Comparison of ENCODE assay signal across 8 mouse cellular contexts in genomic region chr9:107338172-107338883, GRCm38 (mm10). TPM values are rescaled to one million over a fixed set of nuclear protein-coding genes. Genes with fewer than 3 reads are reported as not detected.
A peak's percentile ranks its signal among the peaks of the same experiment; 100 is the strongest.
DNase-seq lines count a peak whose midpoint lies in the region; ATAC-seq and TF ChIP-seq lines count a peak whose summit lies in the region.

Hemk1 (minus strand) TSS chr9:107338350.

- no peak for TF ChIP-seq POLR2A in ES-Bruce4 (IDR thresholded peaks at IDR 0.05; ENCODE audit: insufficient read depth, low read length)

- TF ChIP-seq EP300 in ES-Bruce4 (IDR thresholded peaks at IDR 0.05; ENCODE audit: insufficient read depth, low read depth, low read length), result 0 out of 2 replicates have a peak, but pooled peaks have one; percentile 59

- no peaks in the 10 kb centered on the region for H3K36me3 ChIP-seq in ES-Bruce4 (ENCODE audit: control insufficient read depth, insufficient read depth, low read length, poor library complexity, severe bottlenecking)
- no peaks in the 10 kb centered on the region; the same call in 1 of the 2 replicates for H3K36me3 ChIP-seq in forebrain, embryonic 12.5 days (replicated peaks)
- no peaks in the 10 kb centered on the region for H3K36me3 ChIP-seq in heart, embryonic 16.5 days (ENCODE audit: control insufficient read depth, insufficient read depth)
- no peaks in the 10 kb centered on the region for H3K36me3 ChIP-seq in liver, embryonic 15.5 days (replicated peaks)
- no peaks in the 10 kb centered on the region for H3K36me3 ChIP-seq in neural tube, embryonic 11.5 days (ENCODE audit: control insufficient read depth, insufficient read depth, low read length)
- H3K36me3 ChIP-seq in stomach, embryonic 16.5 days (ENCODE audit: control insufficient read depth, insufficient read depth, low read length), result no peaks in the 10 kb centered on the region

- no peaks in the 10 kb centered on the region for H3K4me1 ChIP-seq in ES-Bruce4 (ENCODE audit: control insufficient read depth, insufficient read depth, low read length)
- peaks cover 25% of the 10 kb centered on the region for H3K4me1 ChIP-seq in forebrain, embryonic 12.5 days
- H3K4me1 ChIP-seq in heart, embryonic 16.5 days (ENCODE audit: control insufficient read depth, insufficient read depth, low read length), result peaks cover 23% of the 10 kb centered on the region
- H3K4me1 ChIP-seq in liver, embryonic 15.5 days (replicated peaks), result peaks cover 35% of the 10 kb centered on the region
- peaks cover 15% of the 10 kb centered on the region; the same call in 1 of the 2 replicates for H3K4me1 ChIP-seq in neural tube, embryonic 11.5 days (ENCODE audit: control insufficient read depth, insufficient read depth, low read length)
- peaks cover 6% of the 10 kb centered on the region; the same call in 1 of the 2 replicates for H3K4me1 ChIP-seq in stomach, embryonic 16.5 days (ENCODE audit: control insufficient read depth, insufficient read depth, low read length)

- H3K27ac ChIP-seq in ES-Bruce4 (ENCODE audit: insufficient read depth, low read length), result no peak within 1 kb of the TSS
- peak within 1 kb of the TSS; percentile 16; the same call in 1 of the 2 replicates for H3K27ac ChIP-seq in forebrain, embryonic 12.5 days
- peak within 1 kb of the TSS; percentile 60 for H3K27ac ChIP-seq in heart, embryonic 16.5 days (ENCODE audit: low read length)
- 0 out of 2 replicates have a peak within 1 kb of the TSS, but pooled peaks have one; percentile 14 for H3K27ac ChIP-seq in liver, embryonic 15.5 days (replicated peaks)
- peak within 1 kb of the TSS; percentile 23; the same call in 1 of the 2 replicates for H3K27ac ChIP-seq in neural tube, embryonic 11.5 days (ENCODE audit: low read depth, low read length)
- peak within 1 kb of the TSS; percentile 7; the same call in 1 of the 2 replicates for H3K27ac ChIP-seq in stomach, embryonic 16.5 days (ENCODE audit: low read length)

- peak; percentile 77 for ATAC-seq in forebrain, embryonic 12.5 days (ENCODE audit: low FRiP score)
- peak; percentile 64 for ATAC-seq in heart, embryonic 16.5 days (replicated peaks; ENCODE audit: extremely low read depth, insufficient read depth, low FRiP score)
- peak; percentile 70 for ATAC-seq in liver, embryonic 15.5 days (ENCODE audit: insufficient read depth)
- ATAC-seq in neural tube, embryonic 11.5 days (ENCODE audit: insufficient read depth, low FRiP score, low TSS enrichment), result peak; percentile 65
- ATAC-seq in stomach, embryonic 16.5 days (ENCODE audit: insufficient read depth, low FRiP score), result peak; percentile 85; the same call in 1 of the 2 replicates

- WGBS in forebrain, embryonic 12.5 days, result 4% methylated on average over 30 of the region's 30 CpGs
- 4% methylated on average over 30 of the region's 30 CpGs for WGBS in heart, embryonic 16.5 days
- 6% methylated on average over 30 of the region's 30 CpGs for WGBS in liver, embryonic 15.5 days (ENCODE audit: insufficient replicate concordance)
- 6% methylated on average over 30 of the region's 30 CpGs for WGBS in neural tube, embryonic 11.5 days
- WGBS in stomach, embryonic 16.5 days, result 3% methylated on average over 30 of the region's 30 CpGs

- peak within 1 kb of the TSS; percentile 47 for H3K9ac ChIP-seq in ES-Bruce4 (ENCODE audit: low read depth, poor library complexity, severe bottlenecking)
- H3K9ac ChIP-seq in forebrain, embryonic 12.5 days, result peak within 1 kb of the TSS; percentile 69
- peak within 1 kb of the TSS; percentile 84 for H3K9ac ChIP-seq in heart, embryonic 16.5 days (ENCODE audit: low read length)
- H3K9ac ChIP-seq in liver, embryonic 15.5 days, result peak within 1 kb of the TSS; percentile 54
- H3K9ac ChIP-seq in neural tube, embryonic 11.5 days (ENCODE audit: low read length), result peak within 1 kb of the TSS; percentile 68
- peak within 1 kb of the TSS; percentile 86 for H3K9ac ChIP-seq in stomach, embryonic 16.5 days (ENCODE audit: low read length)

- no peaks in the 10 kb centered on the region for H3K9me3 ChIP-seq in ES-Bruce4 (replicated peaks; ENCODE audit: control insufficient read depth, insufficient read depth, low read length, poor library complexity, severe bottlenecking)
- no peaks in the 10 kb centered on the region for H3K9me3 ChIP-seq in forebrain, embryonic 12.5 days
- no peaks in the 10 kb centered on the region for H3K9me3 ChIP-seq in heart, embryonic 16.5 days (replicated peaks; ENCODE audit: control insufficient read depth, low read length)
- H3K9me3 ChIP-seq in liver, embryonic 15.5 days (replicated peaks), result no peaks in the 10 kb centered on the region
- no peaks in the 10 kb centered on the region for H3K9me3 ChIP-seq in neural tube, embryonic 11.5 days (ENCODE audit: control insufficient read depth, low read length)
- H3K9me3 ChIP-seq in stomach, embryonic 16.5 days (replicated peaks; ENCODE audit: control insufficient read depth, low read length), result no peaks in the 10 kb centered on the region

- H3K4me2 ChIP-seq in forebrain, embryonic 12.5 days, result peak within 1 kb of the TSS; percentile 74
- H3K4me2 ChIP-seq in heart, embryonic 16.5 days (ENCODE audit: low read depth, low read length), result peak within 1 kb of the TSS; percentile 90
- peak within 1 kb of the TSS; percentile 77 for H3K4me2 ChIP-seq in liver, embryonic 15.5 days
- H3K4me2 ChIP-seq in neural tube, embryonic 11.5 days (ENCODE audit: low read depth), result peak within 1 kb of the TSS; percentile 89
- peak within 1 kb of the TSS; percentile 79 for H3K4me2 ChIP-seq in stomach, embryonic 16.5 days (ENCODE audit: low read depth, low read length)

- peak; percentile 73 for DNase-seq in c-Kit-positive CD71-negative TER-119-negative erythroid progenitor cells, embryonic 14.5 days (ENCODE audit: low read depth)
- DNase-seq in kidney, postnatal 36 days, result peak; percentile 81 to 85
- DNase-seq in neural tube, embryonic 11.5 days (ENCODE audit: low spot score), result peak; percentile 83

- peaks cover 2% of the 10 kb centered on the region; the same call in 1 of the 2 replicates for H3K27me3 ChIP-seq in ES-Bruce4 (ENCODE audit: control insufficient read depth, insufficient read depth, low read length, poor library complexity, severe bottlenecking)
- peaks cover 15% of the 10 kb centered on the region for H3K27me3 ChIP-seq in forebrain, embryonic 12.5 days
- peaks cover 7% of the 10 kb centered on the region for H3K27me3 ChIP-seq in heart, embryonic 16.5 days (ENCODE audit: control insufficient read depth, insufficient read depth, low read length)
- H3K27me3 ChIP-seq in liver, embryonic 15.5 days, result peaks cover 33% of the 10 kb centered on the region
- H3K27me3 ChIP-seq in neural tube, embryonic 11.5 days (ENCODE audit: control insufficient read depth, insufficient read depth, low read length), result no peaks in the 10 kb centered on the region
- peaks cover 6% of the 10 kb centered on the region; the same call in 1 of the 2 replicates for H3K27me3 ChIP-seq in stomach, embryonic 16.5 days (ENCODE audit: control insufficient read depth, insufficient read depth, low read length)

- TF ChIP-seq CTCF in ES-Bruce4 (IDR thresholded peaks at IDR 0.05; ENCODE audit: low read depth, low read length), result no peak

- peak within 1 kb of the TSS; percentile 97 for H3K4me3 ChIP-seq in ES-Bruce4 (ENCODE audit: low read depth, low read length)
- peak within 1 kb of the TSS; percentile 53 for H3K4me3 ChIP-seq in forebrain, embryonic 12.5 days (replicated peaks)
- peak within 1 kb of the TSS; percentile 67 for H3K4me3 ChIP-seq in heart, embryonic 16.5 days (ENCODE audit: low read length)
- H3K4me3 ChIP-seq in liver, embryonic 15.5 days (replicated peaks), result peak within 1 kb of the TSS; percentile 67
- peak within 1 kb of the TSS; percentile 52 for H3K4me3 ChIP-seq in neural tube, embryonic 11.5 days (ENCODE audit: low read depth, low read length)
- H3K4me3 ChIP-seq in stomach, embryonic 16.5 days (replicated peaks; ENCODE audit: low read length), result peak within 1 kb of the TSS; percentile 68

RNA-seq across cellular contexts. Expression of gene Hemk1, which starts in this region (rescaled TPM):
- 8.1 and 11.0 TPM in 2 replicates for polyA plus RNA-seq in ES-Bruce4 (2011; ENCODE audit: insufficient read depth, insufficient read length, low read depth, missing spikeins)
- 10.3 and 12.0 TPM in 2 replicates for polyA plus RNA-seq in forebrain, embryonic 12.5 days (2016; fragmentation: Nextera tagmentation; extraction: Ambion mirVana)
- 10.2 and 14.4 TPM in 2 replicates for polyA plus RNA-seq in heart, embryonic 16.5 days (2015; fragmentation: Nextera tagmentation; extraction: Ambion mirVana)
- 3.6 and 3.7 TPM in 2 replicates for polyA plus RNA-seq in liver, embryonic 15.5 days (2015; fragmentation: Nextera tagmentation; extraction: Ambion mirVana)
- 11.1 and 12.4 TPM in 2 replicates for polyA plus RNA-seq in neural tube, embryonic 11.5 days (2014; fragmentation: Nextera tagmentation; extraction: Ambion mirVana)
- 11.3 and 11.8 TPM in 2 replicates for polyA plus RNA-seq in stomach, embryonic 16.5 days (2015; fragmentation: Nextera tagmentation; extraction: Ambion mirVana)
